Mouse (Mus musculus) hindbrain, embryonic 13.5 days (tissue): ENCODE measurements around the gene C530008M17Rik. TPM values are rescaled to one million over a fixed set of nuclear protein-coding genes. Genes with fewer than 3 reads are reported as not detected.

Experiments
- ATAC-seq: fragments of 200-750 bp; cut with Nextera tagmentation; 2 replicates; pipeline ENCODE4 v1.8.0; 2017; ENCODE audit warnings: moderate TSS enrichment; ENCODE audit not compliant: low FRiP score
- H3K27ac ChIP-seq: fragments of 300-500 bp; sonication (generic); 2 replicates; pipeline ENCODE4 v1.5.1; 2015; ENCODE audit warnings: inconsistent platforms, mild to moderate bottlenecking, moderate library complexity
- H3K27me3 ChIP-seq: fragments of 300-500 bp; sonication (generic); 2 replicates; pipeline ENCODE4 v1.6.1; 2015; ENCODE audit warnings: mild to moderate bottlenecking, inconsistent platforms
- H3K36me3 ChIP-seq: fragments of 300-500 bp; sonication (generic); 2 replicates; pipeline ENCODE4 v1.6.1; 2015; ENCODE audit warnings: mild to moderate bottlenecking, inconsistent platforms
- H3K4me1 ChIP-seq: fragments of 300-500 bp; sonication (generic); replicated peaks from 2 replicates; pipeline ENCODE4 v1.6.1; 2015; ENCODE audit warnings: inconsistent platforms
- H3K4me2 ChIP-seq: fragments of 300-500 bp; sonication (generic); 2 replicates; pipeline ENCODE4 v1.6.1; 2015; ENCODE audit warnings: inconsistent platforms, mild to moderate bottlenecking, moderate library complexity
- H3K4me3 ChIP-seq: fragments of 300-500 bp; sonication (generic); 2 replicates; pipeline ENCODE4 v1.5.1; 2015; ENCODE audit warnings: mild to moderate bottlenecking, inconsistent platforms
- H3K9ac ChIP-seq: fragments of 300-500 bp; sonication (generic); 2 replicates; pipeline ENCODE4 v1.6.1; 2015; ENCODE audit warnings: mild to moderate bottlenecking, inconsistent platforms
- H3K9me3 ChIP-seq: fragments of 300-500 bp; sonication (generic); 2 replicates; pipeline ENCODE4 v1.6.1; 2016; ENCODE audit warnings: inconsistent platforms
- WGBS: fragments of 180-500 bp; shearing (Covaris S2); methylation state at CpG from one replicate; pipeline ENCODE4 v1.1.7; 2015; 5-methylcytosine and 5-hydroxymethylcytosine counted together
- polyA plus RNA-seq: library from polyadenylated mRNA; unstranded; fragments of >200 nt; fragmentation: Nextera tagmentation; extraction: Ambion mirVana; gene quantifications from 2 replicates; pipeline ENCODE4 v1.2.1, GENCODE M21; 2015

Gene C530008M17Rik
- 77.6 and 79.2 TPM in 2 replicates for polyA plus RNA-seq

DNA sequence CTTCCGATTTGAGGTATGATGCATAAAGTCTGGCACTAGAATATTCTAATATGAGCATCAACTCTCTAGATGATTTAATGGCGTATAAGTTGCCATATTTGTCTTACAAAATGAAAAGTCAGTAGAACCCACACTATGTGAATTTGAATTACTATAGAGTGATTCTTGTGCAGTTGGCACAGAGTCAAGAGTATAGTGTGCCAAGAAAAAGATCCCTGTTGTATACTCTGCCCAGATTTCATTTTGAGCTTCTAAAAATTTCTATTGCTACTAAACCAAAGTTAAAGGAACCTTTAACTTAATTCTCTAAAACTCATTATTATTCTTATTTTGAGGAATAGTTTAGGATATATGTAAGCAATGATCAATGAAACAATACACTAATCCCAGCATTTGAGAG, at the start of gene C530008M17Rik:
Gene C530008M17Rik, plus strand, starts transcription at position 301 of the 400 bp plus-strand sequence.
- Histone ChIP-seq H3K27me3 (no peaks in the 10 kb centered on the region), H3K9ac (peak within 1 kb of the TSS; percentile 100), H3K4me1 (peaks cover 31% of the 10 kb centered on the region), H3K36me3 (no peaks in the 10 kb centered on the region), H3K4me2 (peak within 1 kb of the TSS; percentile 69), H3K27ac (peak within 1 kb of the TSS; percentile 99), H3K9me3 (no peaks in the 10 kb centered on the region), H3K4me3 (peak within 1 kb of the TSS; percentile 69)
- ATAC-seq, result no peak
- 89% methylated on average over 2 of the region's 2 CpGs for WGBS

DNA sequence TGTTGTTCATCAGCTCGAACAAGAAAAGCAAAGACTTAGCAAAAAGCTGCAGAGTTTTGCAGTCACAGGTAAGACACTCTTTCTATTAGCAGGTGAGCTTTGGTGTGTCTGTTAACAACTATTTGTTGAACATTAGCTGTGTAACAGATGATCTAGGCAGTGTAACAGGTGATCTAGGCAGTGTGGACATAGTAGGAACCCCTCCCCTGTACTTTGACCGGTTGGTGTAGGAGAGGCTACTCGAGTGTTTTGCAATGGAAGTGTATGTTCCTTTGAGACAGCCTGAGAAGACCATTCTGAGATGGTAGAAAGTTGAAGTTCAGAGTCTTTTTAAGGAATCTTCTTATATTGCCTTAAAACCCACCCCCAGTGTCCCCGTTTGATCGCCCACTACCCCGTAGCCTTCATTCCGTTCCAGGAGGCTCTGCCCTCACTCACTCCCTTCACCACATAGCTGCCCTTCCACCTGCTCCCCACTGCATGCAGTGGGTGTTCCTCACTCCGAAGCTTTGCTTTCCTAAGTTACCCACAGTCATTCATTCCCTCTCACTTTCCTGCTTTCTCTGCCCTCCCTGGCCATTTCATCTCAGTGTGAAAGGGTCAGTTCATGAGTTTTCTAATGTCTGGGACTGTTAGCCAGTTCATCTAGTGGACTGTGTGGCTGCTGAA, 46.5 kb upstream of the C530008M17Rik start:
- H3K27ac ChIP-seq, result no peak overlapping the region
- no peak overlapping the region for H3K4me3 ChIP-seq
- H3K9ac ChIP-seq, result no peak overlapping the region
- 96% methylated on average over 8 of the region's 8 CpGs for WGBS
- H3K27me3 ChIP-seq, result no peaks in the 10 kb centered on the region
- H3K36me3 ChIP-seq, result peaks cover 56% of the 10 kb centered on the region
- no peaks in the 10 kb centered on the region for H3K9me3 ChIP-seq
- no peak for ATAC-seq
- no peaks in the 10 kb centered on the region for H3K4me1 ChIP-seq
- no peak overlapping the region for H3K4me2 ChIP-seq

DNA sequence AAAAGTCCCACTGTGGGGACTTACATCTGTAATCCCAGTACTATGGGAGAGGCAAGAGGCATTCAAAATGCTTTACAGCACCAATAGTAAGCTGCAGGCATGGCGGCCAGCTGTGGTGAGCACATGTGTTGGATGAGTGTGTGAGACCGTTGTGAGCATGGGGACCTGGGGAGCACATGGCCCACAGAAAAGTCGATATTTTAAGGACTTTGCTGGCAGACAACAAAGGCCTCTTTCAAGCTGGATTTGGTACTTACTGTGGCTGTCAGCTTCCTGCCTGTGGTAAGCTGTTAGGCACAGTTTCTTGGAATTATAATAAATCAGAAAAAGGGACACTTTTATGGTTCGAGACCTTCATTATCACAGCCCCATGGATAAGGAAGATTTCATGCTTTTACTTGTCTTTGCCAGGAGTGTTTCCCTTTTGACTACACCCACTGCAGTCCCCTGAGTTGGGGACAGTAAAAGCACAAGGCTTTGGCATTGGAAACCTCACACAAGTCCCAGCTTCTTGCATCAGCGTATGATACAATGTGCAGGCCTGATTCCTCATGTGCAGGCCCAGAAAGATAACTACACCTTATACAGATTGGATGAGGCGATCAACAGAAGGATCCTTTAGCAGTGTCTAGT, 43.3 kb upstream of the C530008M17Rik start:
- Histone ChIP-seq H3K9me3 (no peaks in the 10 kb centered on the region), H3K9ac (no peak overlapping the region), H3K36me3 (peaks cover 67% of the 10 kb centered on the region), H3K4me3 (no peak overlapping the region), H3K27ac (no peak overlapping the region), H3K4me1 (no peaks in the 10 kb centered on the region), H3K4me2 (no peak overlapping the region), H3K27me3 (no peaks in the 10 kb centered on the region)
- ATAC-seq, result no peak
- WGBS, result 86% methylated on average over 6 of the region's 6 CpGs

DNA sequence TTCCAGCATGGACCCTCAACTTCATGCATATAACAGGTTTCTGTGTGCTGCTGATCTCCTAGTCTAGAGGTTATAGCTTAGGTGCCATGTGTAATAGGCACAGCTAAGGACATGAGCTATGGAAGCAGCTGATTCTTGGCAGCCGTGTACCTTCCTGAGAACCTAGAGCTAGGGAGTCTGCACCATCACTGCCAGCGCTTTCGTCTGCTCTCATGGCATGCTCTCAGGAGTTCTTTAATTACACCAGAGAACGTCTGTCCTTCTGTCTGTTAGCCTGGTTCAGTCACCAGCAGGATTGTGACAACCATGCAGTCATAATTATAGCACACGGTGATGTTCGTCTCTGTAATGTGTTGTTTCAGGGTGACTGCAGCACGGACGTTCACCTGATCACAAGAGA, 41.0 kb upstream of the C530008M17Rik start:
- ATAC-seq, result no peak
- Histone ChIP-seq H3K9me3 (no peaks in the 10 kb centered on the region), H3K4me1 (no peaks in the 10 kb centered on the region), H3K4me2 (no peak overlapping the region), H3K36me3 (peaks cover 75% of the 10 kb centered on the region), H3K27me3 (no peaks in the 10 kb centered on the region), H3K4me3 (no peak overlapping the region), H3K27ac (no peak overlapping the region), H3K9ac (no peak overlapping the region)
- 96% methylated on average over 8 of the region's 8 CpGs for WGBS

DNA sequence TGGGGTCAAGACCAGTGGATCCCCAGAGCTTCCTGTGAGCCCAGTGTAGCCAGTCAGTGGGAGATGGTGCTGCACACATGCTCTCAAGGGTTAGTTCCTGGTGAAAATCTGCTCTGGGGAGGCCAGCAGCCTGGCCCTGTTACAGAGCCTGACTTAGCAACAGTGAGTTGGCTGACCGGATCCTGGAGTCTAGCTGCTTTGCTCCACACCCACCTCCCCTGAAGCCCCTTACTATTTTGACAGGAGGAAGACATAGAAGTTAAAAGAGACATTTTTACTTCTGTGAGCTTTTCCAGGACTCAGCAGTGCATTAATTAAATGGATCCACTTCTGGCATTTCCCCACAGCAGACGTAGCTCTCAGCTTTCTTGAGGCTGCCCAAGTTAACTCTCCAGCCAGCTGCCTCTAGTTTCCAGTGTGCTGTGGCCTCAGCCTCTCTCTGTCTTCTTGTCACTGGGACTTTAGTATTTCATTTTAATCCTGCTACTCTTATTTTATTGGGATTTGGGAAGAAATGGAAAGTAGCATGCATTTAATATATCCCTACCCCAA, 40.0 kb upstream of the C530008M17Rik start:
- Histone ChIP-seq H3K27ac (no peak overlapping the region), H3K9me3 (no peaks in the 10 kb centered on the region), H3K4me1 (no peaks in the 10 kb centered on the region), H3K4me3 (no peak overlapping the region), H3K27me3 (no peaks in the 10 kb centered on the region), H3K36me3 (peaks cover 70% of the 10 kb centered on the region), H3K4me2 (no peak overlapping the region), H3K9ac (no peak overlapping the region)
- WGBS, result 88% methylated on average over 2 of the region's 2 CpGs
- ATAC-seq, result no peak

DNA sequence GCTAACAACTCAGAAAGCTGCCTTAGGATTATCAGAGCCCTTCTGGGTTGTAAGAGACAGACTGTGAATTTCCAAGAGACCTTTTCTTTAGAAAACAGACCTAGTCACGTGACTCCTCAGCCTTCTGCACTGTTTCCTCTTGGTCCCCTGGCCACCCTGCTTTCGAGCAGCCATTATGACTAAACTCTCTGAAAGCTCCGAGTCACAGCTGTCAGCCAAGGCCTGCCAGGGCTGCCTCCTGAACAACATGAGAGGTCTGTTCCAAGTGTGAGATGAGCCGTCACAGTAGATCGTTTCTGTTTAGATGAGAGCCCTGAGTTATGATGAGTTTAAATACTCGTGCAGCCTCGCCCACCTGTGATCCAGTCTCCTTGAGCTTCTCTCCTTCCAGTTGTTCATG, 37.6 kb upstream of the C530008M17Rik start:
- no peaks in the 10 kb centered on the region for H3K4me1 ChIP-seq
- H3K9me3 ChIP-seq, result no peaks in the 10 kb centered on the region
- WGBS, result 91% methylated on average over 7 of the region's 7 CpGs
- no peaks in the 10 kb centered on the region for H3K27me3 ChIP-seq
- no peak overlapping the region for H3K4me3 ChIP-seq
- peaks cover 67% of the 10 kb centered on the region for H3K36me3 ChIP-seq
- ATAC-seq, result no peak
- H3K4me2 ChIP-seq, result no peak overlapping the region
- no peak overlapping the region for H3K9ac ChIP-seq
- no peak overlapping the region for H3K27ac ChIP-seq

DNA sequence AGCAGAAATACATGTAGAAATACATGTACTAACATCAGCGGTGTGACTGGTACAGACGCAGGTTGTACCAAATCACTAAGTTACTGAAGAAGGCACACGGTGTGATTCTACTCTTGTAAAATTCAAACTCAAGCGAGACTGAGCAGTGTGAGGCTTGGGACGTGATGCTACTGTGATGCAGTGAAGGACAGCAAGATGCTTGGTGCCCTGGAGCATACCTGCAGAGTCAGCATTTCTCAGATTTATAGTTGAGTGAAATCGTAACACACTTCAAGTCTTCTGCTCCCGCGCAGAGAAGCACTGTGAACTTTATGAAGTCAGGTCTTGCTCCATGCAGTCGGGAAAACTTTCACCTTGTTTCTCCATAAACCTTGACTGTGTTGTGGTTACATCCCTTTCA, 32.6 kb upstream of the C530008M17Rik start:
- Histone ChIP-seq H3K9ac (no peak overlapping the region), H3K4me2 (no peak overlapping the region), H3K27me3 (no peaks in the 10 kb centered on the region), H3K36me3 (peaks cover 38% of the 10 kb centered on the region), H3K27ac (no peak overlapping the region), H3K4me3 (no peak overlapping the region), H3K4me1 (no peaks in the 10 kb centered on the region), H3K9me3 (no peaks in the 10 kb centered on the region)
- 97% methylated on average over 9 of the region's 9 CpGs for WGBS
- no peak for ATAC-seq

DNA sequence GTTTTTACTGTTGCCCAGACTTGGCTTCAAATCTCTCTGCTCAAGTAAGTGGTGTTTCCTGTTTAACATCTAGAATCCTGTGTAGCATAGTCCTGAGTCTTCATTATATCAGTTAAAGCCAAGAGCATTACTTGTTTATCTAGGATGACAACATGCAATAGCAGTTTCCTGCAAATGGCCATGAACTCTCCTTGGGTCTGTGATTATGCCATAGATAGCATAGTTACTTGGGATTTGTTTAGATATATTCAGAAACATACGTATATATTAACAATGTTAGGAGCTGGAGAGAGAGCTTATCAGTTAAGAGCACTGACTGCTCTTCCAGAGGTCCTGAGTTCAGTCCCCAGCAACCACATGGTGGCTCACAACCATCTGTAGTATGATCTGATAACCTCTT, 28.5 kb upstream of the C530008M17Rik start:
- Histone ChIP-seq H3K27me3 (no peaks in the 10 kb centered on the region), H3K4me3 (no peak overlapping the region), H3K4me1 (no peaks in the 10 kb centered on the region), H3K4me2 (no peak overlapping the region), H3K27ac (no peak overlapping the region), H3K9me3 (no peaks in the 10 kb centered on the region), H3K36me3 (peaks cover 32% of the 10 kb centered on the region), H3K9ac (no peak overlapping the region)
- WGBS, result 89% methylated on average over 1 of the region's 1 CpGs
- no peak for ATAC-seq

DNA sequence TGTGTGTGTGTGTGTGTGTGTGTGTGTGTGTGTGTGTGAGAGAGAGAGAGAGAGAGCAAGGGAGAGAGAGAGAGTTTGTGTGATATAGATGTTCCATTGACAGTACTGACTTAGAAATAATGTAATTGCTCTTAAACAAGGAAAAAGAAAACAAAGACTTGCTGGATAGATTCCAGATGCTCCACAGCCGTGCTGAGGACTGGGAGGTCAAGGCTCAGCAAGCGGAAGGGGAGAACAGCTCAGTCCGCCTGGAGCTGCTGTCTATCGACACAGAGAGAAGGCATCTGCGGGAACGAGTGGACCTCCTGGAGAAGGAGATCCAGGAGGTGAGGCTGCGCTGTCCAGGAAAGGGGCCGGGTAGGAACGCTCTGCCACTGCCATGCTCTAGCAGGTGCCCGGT, 22.3 kb upstream of the C530008M17Rik start:
- Histone ChIP-seq H3K27me3 (no peaks in the 10 kb centered on the region), H3K9ac (no peak overlapping the region), H3K36me3 (peaks cover 65% of the 10 kb centered on the region), H3K4me3 (no peak overlapping the region), H3K27ac (no peak overlapping the region), H3K4me1 (no peaks in the 10 kb centered on the region), H3K4me2 (no peak overlapping the region), H3K9me3 (no peaks in the 10 kb centered on the region)
- 81% methylated on average over 10 of the region's 10 CpGs for WGBS
- ATAC-seq, result no peak

DNA sequence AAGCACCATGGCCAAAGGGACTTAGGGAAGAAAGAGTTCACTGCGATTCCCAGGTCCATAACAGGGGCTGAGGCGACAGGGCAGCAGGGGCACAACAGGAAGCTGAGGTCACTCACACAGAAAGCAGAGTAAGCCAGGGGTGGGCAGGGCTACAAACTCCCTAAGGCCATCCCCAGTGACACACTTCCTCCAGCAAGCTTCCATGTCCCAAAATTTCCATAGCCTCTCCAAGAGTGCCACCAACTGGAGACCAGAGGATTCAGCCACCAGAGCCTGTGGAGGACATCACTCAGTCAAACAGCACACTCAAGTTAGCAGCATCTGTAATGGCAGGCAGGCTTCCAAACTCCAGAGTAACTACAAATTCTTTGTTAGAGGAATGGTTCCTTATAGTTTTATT, 20.7 kb upstream of the C530008M17Rik start:
- no peak overlapping the region for H3K27ac ChIP-seq
- peaks cover 77% of the 10 kb centered on the region for H3K36me3 ChIP-seq
- H3K4me2 ChIP-seq, result no peak overlapping the region
- 92% methylated on average over 2 of the region's 2 CpGs for WGBS
- ATAC-seq, result no peak
- no peaks in the 10 kb centered on the region for H3K27me3 ChIP-seq
- no peak overlapping the region for H3K9ac ChIP-seq
- H3K9me3 ChIP-seq, result no peaks in the 10 kb centered on the region
- H3K4me1 ChIP-seq, result no peaks in the 10 kb centered on the region
- no peak overlapping the region for H3K4me3 ChIP-seq

DNA sequence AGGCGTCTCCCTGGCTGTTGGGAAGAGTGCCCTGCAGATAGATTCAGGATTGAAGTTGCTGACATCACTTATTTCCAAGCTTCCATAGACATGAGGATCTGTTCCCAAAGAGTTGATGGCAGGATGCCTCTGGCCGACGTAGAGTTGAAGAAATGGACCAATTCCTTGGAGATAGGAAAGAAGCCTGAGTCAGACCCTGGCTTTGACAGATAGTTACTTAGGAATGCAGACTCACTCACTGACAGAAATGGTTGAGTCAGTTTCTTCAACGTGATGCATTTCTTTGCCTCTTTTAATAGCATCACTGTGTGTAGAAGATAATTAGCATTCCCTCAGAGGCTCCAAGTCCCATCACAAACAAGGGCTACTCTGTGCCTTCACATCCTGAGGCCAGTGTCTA, 14.2 kb upstream of the C530008M17Rik start:
- no peak for ATAC-seq
- Histone ChIP-seq H3K4me2 (no peak overlapping the region), H3K9ac (no peak overlapping the region), H3K4me1 (no peaks in the 10 kb centered on the region), H3K27ac (no peak overlapping the region), H3K36me3 (peaks cover 61% of the 10 kb centered on the region), H3K4me3 (no peak overlapping the region), H3K9me3 (no peaks in the 10 kb centered on the region), H3K27me3 (no peaks in the 10 kb centered on the region)
- WGBS, result 90% methylated on average over 4 of the region's 4 CpGs

DNA sequence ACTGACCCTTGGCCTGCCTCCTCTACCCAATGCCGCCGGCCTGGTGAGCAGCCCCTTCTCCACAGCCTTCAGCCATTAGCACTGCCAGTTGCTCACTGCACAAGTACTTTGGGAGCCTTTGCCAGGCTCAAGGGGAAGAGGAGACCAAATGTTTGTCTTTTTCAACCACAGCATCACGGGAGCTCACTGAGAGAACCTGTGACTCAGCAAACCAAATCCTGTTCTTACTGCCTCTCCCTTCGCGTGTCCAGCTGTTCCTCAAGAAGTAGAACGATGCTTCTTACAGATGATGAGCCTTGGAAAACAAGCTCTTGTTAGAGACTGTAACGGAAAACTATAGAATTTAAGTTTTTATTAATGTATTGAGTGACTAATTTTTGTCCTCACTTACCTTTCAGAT, 12.1 kb upstream of the C530008M17Rik start:
- no peak for ATAC-seq

More for the DNA sequence above, 12.1 kb upstream of the C530008M17Rik start:
- H3K4me3 ChIP-seq, result no peak overlapping the region
- WGBS, result 93% methylated on average over 7 of the region's 7 CpGs
- no peak overlapping the region for H3K9ac ChIP-seq
- H3K36me3 ChIP-seq, result peaks cover 44% of the 10 kb centered on the region
- H3K27ac ChIP-seq, result no peak overlapping the region
- no peak overlapping the region for H3K4me2 ChIP-seq
- H3K4me1 ChIP-seq, result no peaks in the 10 kb centered on the region
- H3K27me3 ChIP-seq, result no peaks in the 10 kb centered on the region
- no peaks in the 10 kb centered on the region for H3K9me3 ChIP-seq
